Mouse (Mus musculus): ENCODE results near the gene Mesp2. TPM values are rescaled to one million over a fixed set of nuclear protein-coding genes. Genes with fewer than 3 reads are reported as not detected.

The Mesp2 gene
- polyA plus RNA-seq, 1 experiment, result 0.47 TPM

GRCm38 (mm10) chr7:79819996-79820395 is 9.5 kb downstream of the Mesp2 start:
- WGBS, result 95% methylated on average over 11 of the region's 11 CpGs
- Histone ChIP-seq H3K27ac (ENCODE audit: control insufficient read depth, insufficient read depth, low read length) (no peak overlapping the region), H3K27me3 (ENCODE audit: control insufficient read depth, insufficient read depth, low read length) (no peaks in the 10 kb centered on the region), H3K36me3 (ENCODE audit: control insufficient read depth, insufficient read depth, low read length) (no peaks in the 10 kb centered on the region), H3K4me3 (ENCODE audit: control insufficient read depth, insufficient read depth, low read length) (no peak overlapping the region), H3K4me1 (replicated peaks; ENCODE audit: control insufficient read depth, insufficient read depth, low read length) (no peaks in the 10 kb centered on the region; the same call in 1 of the 2 replicates)
- no peak for DNase-seq
- TF ChIP-seq POLR2A (IDR thresholded peaks at IDR 0.05; ENCODE audit: control insufficient read depth, extremely low read depth, insufficient read depth, low read length, poor library complexity) (no peak), CTCF (IDR thresholded peaks at IDR 0.05; ENCODE audit: borderline replicate concordance, control insufficient read depth, extremely low read depth, insufficient read depth, low read length, poor library complexity) (no peak)

GRCm38 (mm10) chr7:79822092-79822695 is 11.7 kb downstream of the Mesp2 start:
- no peaks in the 10 kb centered on the region for H3K36me3 ChIP-seq (ENCODE audit: control insufficient read depth, insufficient read depth, low read length)
- no peaks in the 10 kb centered on the region for H3K27me3 ChIP-seq (ENCODE audit: control insufficient read depth, insufficient read depth, low read length)
- no peak overlapping the region for H3K4me3 ChIP-seq (ENCODE audit: control insufficient read depth, insufficient read depth, low read length)
- no peak for DNase-seq
- no peak overlapping the region for H3K27ac ChIP-seq (ENCODE audit: control insufficient read depth, insufficient read depth, low read length)
- no peak for TF ChIP-seq POLR2A (IDR thresholded peaks at IDR 0.05; ENCODE audit: control insufficient read depth, extremely low read depth, insufficient read depth, low read length, poor library complexity)
- TF ChIP-seq CTCF (IDR thresholded peaks at IDR 0.05; ENCODE audit: borderline replicate concordance, control insufficient read depth, extremely low read depth, insufficient read depth, low read length, poor library complexity), result no peak
- H3K4me1 ChIP-seq (replicated peaks; ENCODE audit: control insufficient read depth, insufficient read depth, low read length), result no peaks in the 10 kb centered on the region; the same call in 1 of the 2 replicates
- WGBS, result 52% methylated on average over 12 of the region's 12 CpGs

- Histone ChIP-seq H3K27ac (ENCODE audit: control insufficient read depth, insufficient read depth, low read length) (no peak overlapping the region), H3K27me3 (ENCODE audit: control insufficient read depth, insufficient read depth, low read length) (no peaks in the 10 kb centered on the region)
- WGBS, result 87% methylated on average over 3 of the region's 3 CpGs
These were observed 17.8 kb downstream of the Mesp2 start for GRCm38 (mm10) chr7:79828341-79828740.

GRCm38 (mm10) chr7:79831145-79831544 is 20.6 kb downstream of the Mesp2 start:
- no peak overlapping the region for H3K4me3 ChIP-seq (ENCODE audit: control insufficient read depth, insufficient read depth, low read length)
- H3K4me1 ChIP-seq (replicated peaks; ENCODE audit: control insufficient read depth, insufficient read depth, low read length), result no peaks in the 10 kb centered on the region
- no peak for DNase-seq
- H3K27me3 ChIP-seq (ENCODE audit: control insufficient read depth, insufficient read depth, low read length), result no peaks in the 10 kb centered on the region
- no peak overlapping the region for H3K27ac ChIP-seq (ENCODE audit: control insufficient read depth, insufficient read depth, low read length)
- no peaks in the 10 kb centered on the region for H3K36me3 ChIP-seq (ENCODE audit: control insufficient read depth, insufficient read depth, low read length)
- WGBS, result 79% methylated on average over 6 of the region's 6 CpGs
- TF ChIP-seq POLR2A (IDR thresholded peaks at IDR 0.05; ENCODE audit: control insufficient read depth, extremely low read depth, insufficient read depth, low read length, poor library complexity) (no peak), CTCF (IDR thresholded peaks at IDR 0.05; ENCODE audit: borderline replicate concordance, control insufficient read depth, extremely low read depth, insufficient read depth, low read length, poor library complexity) (no peak)

More at GRCm38 (mm10) chr7:79828341-79828740, 17.8 kb downstream of the Mesp2 start:
- no peak for DNase-seq
- no peaks in the 10 kb centered on the region for H3K4me1 ChIP-seq (replicated peaks; ENCODE audit: control insufficient read depth, insufficient read depth, low read length)
- H3K36me3 ChIP-seq (ENCODE audit: control insufficient read depth, insufficient read depth, low read length), result no peaks in the 10 kb centered on the region
- H3K4me3 ChIP-seq (ENCODE audit: control insufficient read depth, insufficient read depth, low read length), result no peak overlapping the region
- TF ChIP-seq CTCF (IDR thresholded peaks at IDR 0.05; ENCODE audit: borderline replicate concordance, control insufficient read depth, extremely low read depth, insufficient read depth, low read length, poor library complexity), result no peak
- TF ChIP-seq POLR2A (IDR thresholded peaks at IDR 0.05; ENCODE audit: control insufficient read depth, extremely low read depth, insufficient read depth, low read length, poor library complexity), result no peak

- Histone ChIP-seq H3K27me3 (ENCODE audit: control insufficient read depth, insufficient read depth, low read length) (no peaks in the 10 kb centered on the region), H3K4me3 (ENCODE audit: control insufficient read depth, insufficient read depth, low read length) (no peak overlapping the region), H3K36me3 (ENCODE audit: control insufficient read depth, insufficient read depth, low read length) (no peaks in the 10 kb centered on the region), H3K4me1 (replicated peaks; ENCODE audit: control insufficient read depth, insufficient read depth, low read length) (no peaks in the 10 kb centered on the region), H3K27ac (ENCODE audit: control insufficient read depth, insufficient read depth, low read length) (no peak overlapping the region)
- WGBS, result 74% methylated on average over 6 of the region's 6 CpGs
- no peak for TF ChIP-seq POLR2A (IDR thresholded peaks at IDR 0.05; ENCODE audit: control insufficient read depth, extremely low read depth, insufficient read depth, low read length, poor library complexity)
- no peak for TF ChIP-seq CTCF (IDR thresholded peaks at IDR 0.05; ENCODE audit: borderline replicate concordance, control insufficient read depth, extremely low read depth, insufficient read depth, low read length, poor library complexity)
- DNase-seq, result no peak
These were observed 21.1 kb downstream of the Mesp2 start for GRCm38 (mm10) chr7:79831585-79831984.

- TF ChIP-seq CTCF (IDR thresholded peaks at IDR 0.05; ENCODE audit: borderline replicate concordance, control insufficient read depth, extremely low read depth, insufficient read depth, low read length, poor library complexity) (no peak), POLR2A (IDR thresholded peaks at IDR 0.05; ENCODE audit: control insufficient read depth, extremely low read depth, insufficient read depth, low read length, poor library complexity) (no peak)
- Histone ChIP-seq H3K4me3 (ENCODE audit: control insufficient read depth, insufficient read depth, low read length) (no peak overlapping the region), H3K27ac (ENCODE audit: control insufficient read depth, insufficient read depth, low read length) (no peak overlapping the region), H3K36me3 (ENCODE audit: control insufficient read depth, insufficient read depth, low read length) (no peaks in the 10 kb centered on the region), H3K4me1 (replicated peaks; ENCODE audit: control insufficient read depth, insufficient read depth, low read length) (no peaks in the 10 kb centered on the region), H3K27me3 (ENCODE audit: control insufficient read depth, insufficient read depth, low read length) (no peaks in the 10 kb centered on the region)
- DNase-seq, result no peak
These were observed 22.5 kb downstream of the Mesp2 start for GRCm38 (mm10) chr7:79832980-79833379.

- Histone ChIP-seq H3K27me3 (ENCODE audit: control insufficient read depth, insufficient read depth, low read length) (no peaks in the 10 kb centered on the region), H3K4me1 (replicated peaks; ENCODE audit: control insufficient read depth, insufficient read depth, low read length) (no peaks in the 10 kb centered on the region), H3K4me3 (ENCODE audit: control insufficient read depth, insufficient read depth, low read length) (no peak overlapping the region), H3K36me3 (ENCODE audit: control insufficient read depth, insufficient read depth, low read length) (no peaks in the 10 kb centered on the region), H3K27ac (ENCODE audit: control insufficient read depth, insufficient read depth, low read length) (no peak overlapping the region)
- no peak for DNase-seq
- TF ChIP-seq POLR2A (IDR thresholded peaks at IDR 0.05; ENCODE audit: control insufficient read depth, extremely low read depth, insufficient read depth, low read length, poor library complexity) (no peak), CTCF (IDR thresholded peaks at IDR 0.05; ENCODE audit: borderline replicate concordance, control insufficient read depth, extremely low read depth, insufficient read depth, low read length, poor library complexity) (no peak)
- 94% methylated on average over 6 of the region's 6 CpGs for WGBS
These were observed 24.7 kb downstream of the Mesp2 start for GRCm38 (mm10) chr7:79835196-79835595.

Measured in thymus, adult 2 months (tissue).